Mouse (Mus musculus): ENCODE data around the gene Polr2f.
A peak's percentile ranks its signal among the peaks of the same experiment; 100 is the strongest.

DNA sequence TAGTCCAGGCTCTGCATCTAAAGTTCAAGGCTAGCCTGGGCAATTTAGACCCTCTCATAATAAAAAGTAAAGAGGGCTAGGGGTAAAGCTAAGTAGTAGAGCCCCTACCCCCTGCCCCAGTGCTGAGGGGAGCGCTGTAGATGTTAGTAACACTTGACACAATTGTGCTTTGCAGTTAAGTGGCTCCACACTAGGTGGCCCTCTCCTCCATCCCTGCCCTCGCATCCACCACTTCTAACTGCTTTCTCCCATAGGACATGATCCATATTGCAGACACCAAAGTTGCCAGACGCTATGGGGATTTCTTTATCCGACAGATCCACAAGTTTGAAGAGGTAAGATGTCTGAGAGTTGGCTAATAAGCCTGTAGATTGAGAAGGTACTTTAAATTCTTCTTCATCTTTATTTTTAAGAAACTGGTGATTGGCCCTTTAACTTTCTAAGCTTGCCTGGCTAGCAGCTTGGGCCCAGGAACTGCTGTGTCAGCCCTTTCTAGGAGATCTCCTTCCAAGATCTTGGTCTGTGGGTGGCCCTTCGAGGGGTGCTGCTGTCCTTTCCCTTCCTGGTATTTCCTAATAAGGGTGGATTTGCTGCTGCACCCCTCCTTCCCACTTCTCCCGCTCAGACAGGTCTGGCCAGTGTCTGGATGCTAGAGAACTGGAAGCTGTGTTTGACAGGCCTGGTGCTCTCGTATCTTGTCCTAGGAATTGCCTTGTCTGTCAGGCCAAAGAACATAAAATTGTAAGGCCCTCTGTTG lies 47.5 kb upstream of the Polr2f start:
- TF ChIP-seq CTCF (IDR thresholded peaks at IDR 0.05; ENCODE audit: low read depth) (peak; percentile 87), EP300 (optimal IDR thresholded peaks at IDR 0.05) (no peak)

All from stomach, postnatal 0 days (tissue).